Mouse (Mus musculus): Measurements from ENCODE around the gene BC049730. TPM values are rescaled to one million over a fixed set of nuclear protein-coding genes. Genes with fewer than 3 reads are reported as not detected.
"Not testable (repeated sequence)": the region's sequence is repeated elsewhere in the genome, so short reads cannot be mapped to it uniquely, and the experiment has no call there.

BC049730 gene
- not detected for total RNA-seq (2021)
- long read RNA-seq, experiment 1, partial matches to known transcripts: 0 of 1 reads
- long read RNA-seq, experiment 1, other reads (novel, unspliced or antisense): 1 of 1 reads
- long read RNA-seq, experiment 2: 0 reads

DNA sequence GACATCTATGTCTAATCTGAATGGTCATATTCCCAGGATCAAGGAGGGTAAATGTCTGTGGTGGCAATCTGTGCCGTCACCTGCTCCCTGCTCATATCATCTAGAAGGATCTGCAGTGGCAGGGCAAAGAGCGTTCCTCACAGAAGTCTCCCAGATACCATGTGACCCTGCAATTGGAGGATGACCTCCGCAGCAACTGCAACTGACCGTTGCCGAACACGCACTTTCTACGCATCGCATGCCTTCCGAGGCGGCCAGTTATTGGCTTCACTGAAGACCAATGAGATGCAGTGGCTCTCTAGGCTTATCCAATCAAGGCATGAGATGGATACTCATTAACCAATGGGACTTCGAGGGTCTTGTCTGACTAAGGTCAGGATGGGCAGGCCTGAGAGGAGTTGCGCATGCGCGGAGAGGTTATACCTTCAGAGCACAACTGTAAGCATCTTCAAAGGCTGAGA lies at the start of gene BC049730:
Gene BC049730 (plus strand): TSS at position 411 of the 461 bp plus-strand sequence.
- intact Hi-C loops (cut with DNase I): no loop called here
- DNase-seq (ENCODE audit: low spot score in 2 of 2): no peak

DNA sequence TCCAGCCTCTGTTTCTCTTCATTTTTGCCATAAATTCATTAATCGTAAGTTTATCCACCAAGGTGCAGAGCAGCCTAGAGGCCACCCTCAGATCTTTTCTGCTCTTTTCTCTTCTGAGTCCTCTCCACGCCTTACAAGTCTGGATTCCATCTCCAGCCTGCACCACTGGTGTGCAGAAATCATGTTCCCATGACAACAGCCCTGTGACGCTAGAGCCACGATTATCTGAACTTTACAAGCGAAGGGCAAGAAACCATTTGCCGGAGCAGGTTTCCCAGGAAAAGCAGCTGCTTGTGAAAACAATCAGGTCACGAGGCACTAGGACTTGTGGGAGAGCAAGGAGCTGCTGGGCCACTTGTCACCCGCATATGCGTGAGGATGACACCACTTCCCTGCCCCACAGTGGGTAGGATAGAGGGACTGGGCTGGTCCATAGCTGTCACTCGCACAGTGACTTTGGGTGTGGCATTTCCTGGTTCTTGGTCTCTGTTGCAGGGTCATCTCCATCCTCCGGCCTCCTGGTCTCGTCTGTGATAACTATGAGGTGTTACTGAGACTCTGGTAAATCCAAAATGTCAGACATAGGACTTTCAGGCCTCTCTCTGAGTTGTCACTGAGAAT lies 49.2 kb upstream of the BC049730 start:
- intact Hi-C loops (cut with DNase I): no loop called here

DNA sequence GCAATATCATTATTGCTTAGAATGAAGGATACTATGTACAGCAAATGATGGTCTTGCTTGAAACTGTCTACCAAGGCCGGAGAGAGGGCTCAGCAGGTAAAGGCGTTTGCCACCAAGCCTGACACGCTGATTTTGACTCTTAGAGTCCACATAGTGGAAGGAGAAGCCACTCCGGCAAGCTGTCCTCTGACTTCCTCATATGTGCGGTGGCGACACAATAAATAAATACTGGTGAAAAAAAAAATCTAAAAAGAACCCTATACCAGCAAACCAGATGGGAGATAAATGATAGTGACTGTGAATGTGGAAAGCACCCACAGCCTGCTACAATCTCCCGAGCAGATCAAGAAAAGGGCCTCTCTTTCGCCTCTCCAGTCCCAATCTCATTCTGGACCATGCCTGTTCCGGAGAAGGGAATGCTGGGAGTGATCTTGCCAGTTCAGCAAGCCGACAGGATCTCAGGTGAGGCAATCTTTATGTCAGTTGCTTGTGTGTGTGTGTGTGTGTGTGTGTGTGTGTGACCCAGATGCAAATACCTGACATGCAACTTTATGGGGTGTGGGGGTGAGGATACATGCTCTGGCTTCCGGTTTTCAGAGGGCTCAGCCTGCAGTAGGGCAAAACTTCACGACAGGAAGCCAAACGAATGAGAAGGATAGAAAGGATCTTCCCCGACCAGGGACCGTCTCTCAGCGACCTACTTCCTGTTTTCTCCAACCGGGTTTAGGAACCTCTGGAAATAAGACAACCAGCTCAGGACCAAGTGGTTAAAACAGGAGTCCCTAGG lies 47.7 kb upstream of the BC049730 start:
- no peak for DNase-seq (ENCODE audit: low spot score in 2 of 2)
- intact Hi-C loops (cut with DNase I): no loop called here

More for the DNA sequence above, 49.2 kb upstream of the BC049730 start:
- peak in 1 of 2 experiments; percentile 15 for DNase-seq (ENCODE audit: low spot score in 2 of 2)

DNA sequence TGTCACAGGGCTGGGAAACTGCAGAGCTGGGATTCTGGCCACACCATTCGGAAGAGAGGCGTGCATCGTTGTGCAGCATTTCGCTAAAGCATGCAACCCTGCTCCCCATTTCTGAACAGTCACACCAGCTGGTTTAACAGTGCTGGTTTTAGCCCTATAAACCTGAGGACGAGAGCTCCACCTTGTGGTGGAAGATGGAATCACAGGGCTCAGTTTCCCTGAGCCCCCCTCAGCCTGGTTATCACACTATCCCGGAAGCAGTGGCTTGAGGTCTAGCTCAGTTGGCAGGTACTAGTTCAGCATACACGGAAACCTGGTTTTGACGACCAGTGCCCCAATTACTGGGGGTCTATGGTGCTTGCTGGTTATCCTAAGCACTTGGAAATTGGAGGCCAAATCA lies 46.5 kb upstream of the BC049730 start:
- peak; percentile 64 to 79 for DNase-seq (ENCODE audit: low spot score in 2 of 2)
- intact Hi-C loops (cut with DNase I): loop anchor here (2.0 kb wide), 1 partner anchor 62 kb away; no protein-coding TSS in a partner anchor

DNA sequence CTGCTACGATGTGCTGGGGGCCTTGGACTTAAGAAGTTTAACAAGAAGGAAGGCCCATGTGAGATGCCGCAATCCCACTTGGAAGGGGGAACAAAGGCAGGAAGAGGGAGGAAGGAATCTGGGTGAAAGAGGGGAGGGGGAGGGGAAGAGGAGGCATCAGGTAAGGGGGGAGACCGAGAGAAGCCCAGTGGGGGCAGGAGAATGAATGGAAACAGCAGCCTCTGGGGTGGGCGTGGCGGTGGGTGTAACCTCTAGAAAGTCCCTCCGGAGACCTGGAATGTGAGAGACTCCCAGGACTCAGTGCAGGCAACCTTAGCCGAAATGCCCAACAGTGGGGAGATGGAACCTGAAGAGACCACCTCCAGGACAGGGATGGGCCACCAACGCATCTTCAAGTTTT lies 44.7 kb upstream of the BC049730 start:
- intact Hi-C loops (cut with DNase I): no loop called here
- no peak for DNase-seq (ENCODE audit: low spot score in 2 of 2)

DNA sequence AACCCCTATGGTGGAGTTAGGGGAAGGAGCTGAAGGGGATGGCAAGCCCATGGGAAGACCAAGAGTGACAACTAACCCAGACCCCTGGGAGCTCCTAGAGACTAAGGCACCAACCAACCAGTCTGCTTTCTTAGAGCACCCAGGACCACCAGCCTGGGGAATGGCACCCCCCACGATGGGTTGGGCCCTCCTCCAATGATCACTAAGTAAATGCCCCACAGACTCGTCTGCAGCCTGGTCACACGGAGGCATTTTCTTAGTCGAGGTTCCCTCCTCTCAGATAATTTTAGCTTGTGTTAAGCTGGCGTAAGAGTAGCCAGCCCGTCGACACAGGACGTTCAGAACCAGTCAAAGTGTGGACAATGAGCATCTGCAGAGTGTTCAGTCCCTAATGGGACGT lies 44.1 kb upstream of the BC049730 start:
- intact Hi-C loops (cut with DNase I): no loop called here
- DNase-seq (ENCODE audit: low spot score in 2 of 2): no peak

DNA sequence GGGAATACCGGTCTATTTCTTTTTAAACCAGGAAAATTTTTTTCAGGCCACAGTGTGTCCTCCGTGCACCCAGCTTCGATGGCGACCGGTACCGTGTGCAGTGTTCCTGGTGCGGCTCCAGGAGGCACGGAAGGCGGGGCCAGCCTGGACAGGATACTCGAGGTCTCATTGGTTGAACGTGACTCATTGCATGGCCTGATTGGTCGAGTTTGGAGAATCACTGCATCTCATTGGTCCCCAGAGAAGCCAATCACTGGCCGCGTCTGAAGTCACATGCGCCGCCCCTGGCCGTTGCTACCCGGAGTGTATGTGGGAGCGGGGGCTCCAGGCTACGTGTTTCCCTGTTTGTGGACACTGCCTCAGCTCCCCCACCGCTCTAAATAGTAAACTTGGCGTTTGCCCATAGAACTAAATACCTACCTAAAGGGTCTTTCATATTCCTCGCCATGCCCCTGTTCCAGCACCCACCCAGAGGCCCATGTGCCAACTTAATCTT lies 37.0 kb upstream of the BC049730 start:
- intact Hi-C loops (cut with DNase I): loop anchor here (10.0 kb wide), 1 partner anchor 63 kb away; no protein-coding TSS in a partner anchor
- no peak for DNase-seq (ENCODE audit: low spot score in 2 of 2)

DNA sequence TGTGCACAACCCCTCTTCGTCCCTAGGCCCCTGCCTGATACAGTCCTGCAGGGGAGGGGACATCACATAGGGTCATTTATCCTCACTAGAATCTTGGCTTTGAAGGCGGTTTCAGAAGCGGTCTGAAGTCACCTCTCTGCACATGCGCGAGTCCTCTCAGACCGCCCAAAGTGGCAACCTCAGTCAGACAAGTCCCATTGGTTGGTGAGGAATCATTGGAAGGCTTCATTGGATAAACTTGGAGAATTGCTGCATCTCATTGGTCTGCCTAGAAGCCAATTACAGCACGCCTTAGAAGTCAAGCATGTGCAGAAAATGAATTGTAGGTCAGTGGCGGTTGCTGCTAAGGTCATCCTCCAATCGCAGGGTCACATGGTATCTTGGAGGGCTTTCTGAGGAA lies 32.5 kb upstream of the BC049730 start, which contains the start of gene Tex101:
Gene Tex101 (minus strand): TSS at position 101 of the 400 bp plus-strand sequence.
- DNase-seq (ENCODE audit: low spot score in 2 of 2): no peak
- intact Hi-C loops (cut with DNase I): loop anchor here (10.0 kb wide), 1 partner anchor 58 kb away; no protein-coding TSS in a partner anchor

DNA sequence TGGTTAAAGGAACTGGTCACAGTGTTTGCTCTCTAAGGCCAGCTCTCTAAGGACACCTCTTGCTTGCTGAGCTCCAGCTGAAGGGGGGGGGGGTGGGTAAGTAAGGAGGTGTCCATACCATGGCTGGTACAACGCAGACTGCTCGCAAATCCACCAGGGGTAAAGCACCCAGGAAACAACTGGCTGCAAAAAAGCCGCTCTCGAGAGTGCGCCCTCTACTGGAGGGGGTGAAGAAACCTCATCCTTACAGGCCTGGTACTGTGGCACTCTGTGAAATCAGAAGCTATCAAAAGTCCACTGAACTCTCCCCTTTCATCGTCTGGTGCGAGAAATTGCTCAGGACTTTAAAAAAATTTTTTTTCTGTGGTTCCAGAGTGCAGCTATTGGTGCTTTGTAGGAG lies 24.9 kb upstream of the BC049730 start:
- DNase-seq (ENCODE audit: low spot score in 2 of 2); intact Hi-C loops (cut with DNase I): not testable (repeated sequence)

DNA sequence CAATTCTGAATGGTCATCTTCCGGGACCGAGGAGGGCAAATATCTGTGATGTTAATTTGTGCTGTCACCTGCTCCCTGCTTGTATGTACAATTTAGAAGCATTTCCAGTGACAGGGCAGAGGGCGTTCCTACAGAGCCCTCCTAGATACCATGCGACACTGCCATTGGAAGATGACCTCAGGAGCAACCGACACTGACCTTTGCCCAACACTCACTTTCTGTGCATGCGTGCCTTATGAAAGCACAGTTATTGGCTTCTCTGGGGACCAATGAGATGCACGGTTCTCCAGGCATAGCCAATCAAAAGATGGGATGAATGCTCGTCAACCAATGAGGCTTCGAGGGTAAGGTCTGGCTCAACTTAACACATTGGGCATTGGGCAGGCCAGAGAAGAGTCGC lies 21.5 kb upstream of the BC049730 start:
- intact Hi-C loops (cut with DNase I); DNase-seq (ENCODE audit: low spot score in 2 of 2): not testable (repeated sequence)

DNA sequence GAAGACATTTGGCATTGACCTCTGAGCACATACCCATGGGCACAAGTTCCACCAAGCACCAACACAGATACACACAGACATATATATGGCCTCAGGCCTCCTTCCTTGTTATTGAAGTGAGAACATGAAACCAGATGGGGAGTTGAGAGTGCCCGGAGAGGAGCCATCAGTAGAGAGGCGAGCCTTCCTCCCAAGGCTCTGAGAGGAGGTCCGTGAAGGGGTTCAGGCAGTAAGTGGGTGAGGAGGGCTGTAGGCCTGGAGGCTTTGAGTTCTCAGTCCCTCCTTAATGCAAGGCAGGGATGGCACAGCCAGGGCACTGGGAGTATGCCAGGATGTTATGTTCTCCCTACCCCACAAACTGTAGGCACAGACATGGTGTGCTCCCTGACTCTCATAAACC lies 16.3 kb upstream of the BC049730 start:
- intact Hi-C loops (cut with DNase I); DNase-seq (ENCODE audit: low spot score in 2 of 2): not testable (repeated sequence)

DNA sequence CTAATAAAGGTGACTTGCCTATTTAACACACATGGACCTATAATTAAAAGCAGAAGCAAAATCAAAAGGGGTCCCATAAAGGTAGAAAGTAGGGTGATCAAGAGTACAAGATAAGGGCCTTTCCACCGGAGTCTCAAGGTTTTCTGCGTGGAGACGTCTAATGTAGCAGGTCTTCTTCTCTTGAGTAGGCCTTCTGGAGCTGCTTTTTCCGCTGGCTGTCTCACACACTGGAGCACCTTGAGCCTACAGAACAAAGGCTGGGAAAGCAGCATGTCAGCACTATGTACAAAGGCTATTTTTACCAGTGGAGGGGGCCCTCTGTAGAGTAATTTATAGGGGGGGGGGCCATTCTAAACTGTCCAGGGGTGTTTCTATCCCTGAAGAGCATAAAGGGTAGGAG lies 11.2 kb upstream of the BC049730 start:
- DNase-seq (ENCODE audit: low spot score in 2 of 2); intact Hi-C loops (cut with DNase I): not testable (repeated sequence)

DNA sequence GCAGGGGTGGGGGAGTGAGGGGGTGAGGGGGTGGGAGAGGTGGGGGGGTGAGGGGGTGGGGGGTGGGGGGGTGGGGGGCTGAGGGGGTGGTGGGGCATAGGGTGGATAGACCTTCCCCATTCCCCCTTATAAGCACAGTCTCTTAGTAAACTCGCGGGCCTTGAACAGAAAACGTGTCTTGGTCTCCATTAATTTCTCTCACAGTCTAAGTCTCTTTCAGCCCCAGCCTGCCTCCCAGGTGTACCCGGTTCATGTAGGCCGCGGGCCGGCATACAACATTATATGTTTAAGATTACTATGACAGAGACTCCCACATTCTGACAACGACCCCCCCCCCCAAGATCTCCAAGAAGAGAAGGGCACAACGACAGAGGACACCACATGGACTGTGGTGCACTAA lies 6.2 kb upstream of the BC049730 start:
- intact Hi-C loops (cut with DNase I); DNase-seq (ENCODE audit: low spot score in 2 of 2): not testable (repeated sequence)

DNA sequence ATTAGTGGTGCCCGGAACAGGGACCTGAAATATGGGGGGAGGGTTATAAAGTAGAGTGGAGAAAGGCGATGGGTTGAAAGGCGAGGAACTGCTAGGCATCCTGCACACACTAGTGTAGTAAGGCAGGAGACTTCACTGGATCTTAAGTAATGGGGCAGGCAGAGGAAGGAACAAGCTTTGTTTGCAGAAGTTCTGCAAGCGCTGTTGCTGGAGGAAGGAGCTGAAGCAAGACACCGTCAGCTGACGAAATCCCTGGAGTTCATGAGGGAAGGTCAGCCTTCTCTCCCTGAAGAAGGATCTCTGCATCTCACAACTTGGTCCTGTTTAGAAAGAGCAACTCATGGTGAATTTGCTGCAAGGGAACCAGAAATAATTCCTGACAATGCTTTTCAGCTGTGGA lies 6.0 kb downstream of the BC049730 start:
- DNase-seq (ENCODE audit: low spot score in 2 of 2): no peak
- intact Hi-C loops (cut with DNase I): no loop called here

DNA sequence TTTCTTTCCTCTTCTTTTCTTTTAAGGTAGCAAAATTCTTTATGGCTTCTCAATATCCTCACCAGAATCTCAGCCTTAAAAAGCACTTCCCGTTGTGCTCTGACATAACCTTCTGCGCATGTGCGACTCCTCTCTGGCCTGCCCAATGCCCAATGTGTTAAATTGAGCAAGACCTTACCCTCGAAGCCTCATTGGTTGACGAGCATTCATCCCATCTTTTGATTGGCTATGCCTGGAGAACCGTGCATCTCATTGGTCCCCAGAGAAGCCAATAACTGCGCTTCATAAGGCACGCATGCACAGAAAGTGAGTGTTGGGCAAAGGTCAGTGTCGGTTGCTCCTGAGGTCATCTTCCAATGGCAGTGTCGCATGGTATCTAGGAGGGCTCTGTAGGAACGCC lies 17.8 kb downstream of the BC049730 start, which contains the start of gene Gm4763:
Gene Gm4763 (minus strand): TSS at position 101 of the 400 bp plus-strand sequence.
- DNase-seq (ENCODE audit: low spot score in 2 of 2); intact Hi-C loops (cut with DNase I): not testable (repeated sequence)

DNA sequence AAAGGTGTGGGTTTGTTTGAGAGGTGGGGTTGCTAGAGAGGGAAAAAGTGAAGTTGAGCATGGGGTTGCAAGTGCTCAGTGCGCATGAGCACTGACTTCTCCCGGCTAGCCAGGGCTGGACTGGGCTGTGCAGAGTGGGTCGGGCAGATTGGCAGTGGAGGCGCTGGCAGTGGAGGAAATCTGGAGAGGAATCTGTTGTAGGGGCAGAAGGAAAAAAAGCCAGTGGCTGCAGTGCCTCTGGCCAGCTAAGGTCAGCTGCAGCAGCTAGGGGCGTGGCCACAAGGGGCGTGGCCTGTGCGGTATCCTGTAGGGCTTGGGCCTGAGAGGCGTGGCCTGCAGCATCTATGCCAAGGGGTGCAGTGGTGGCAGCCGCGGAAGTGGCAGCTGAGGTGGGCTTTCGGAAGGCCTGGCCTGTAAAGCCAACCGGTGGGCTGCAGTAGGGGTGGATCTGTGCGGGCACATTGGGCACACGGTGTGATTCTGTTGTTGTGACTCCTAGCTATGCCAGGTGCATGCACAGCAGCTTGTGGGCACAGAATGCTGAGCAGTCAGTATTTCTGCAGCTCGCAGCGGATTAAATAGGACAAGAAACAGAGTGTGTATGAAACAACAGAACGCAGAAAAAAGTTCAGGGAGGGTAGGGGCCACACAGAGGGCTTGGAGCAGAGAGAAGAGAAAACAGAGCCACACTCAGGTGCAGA lies 27.1 kb downstream of the BC049730 start:
- no peak for DNase-seq (ENCODE audit: low spot score in 2 of 2)
- intact Hi-C loops (cut with DNase I): loop anchor here (10.0 kb wide), 1 partner anchor 61 kb away; the partner anchor contains the start of gene Tex101

DNA sequence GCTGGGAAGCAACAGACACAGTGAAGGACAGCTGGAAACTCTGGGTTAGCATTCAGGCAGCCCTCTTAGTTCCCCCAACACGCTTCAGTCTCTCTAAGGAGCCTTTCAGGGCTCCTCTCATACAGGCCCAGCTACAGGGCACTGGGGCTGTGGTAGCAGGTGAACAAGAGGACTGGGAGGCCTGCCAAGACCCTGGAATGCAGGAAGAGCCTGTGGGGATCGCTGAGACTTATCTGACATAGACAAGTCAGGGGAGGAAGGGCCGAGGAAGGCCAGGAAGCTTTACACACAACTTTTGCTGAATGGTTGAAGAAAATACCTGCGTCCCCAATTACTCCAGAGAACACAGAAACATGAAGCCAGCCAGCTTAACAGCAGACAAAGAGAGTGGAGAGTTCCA lies 41.7 kb downstream of the BC049730 start:
- no peak for DNase-seq (ENCODE audit: low spot score in 2 of 2)
- intact Hi-C loops (cut with DNase I): no loop called here

DNA sequence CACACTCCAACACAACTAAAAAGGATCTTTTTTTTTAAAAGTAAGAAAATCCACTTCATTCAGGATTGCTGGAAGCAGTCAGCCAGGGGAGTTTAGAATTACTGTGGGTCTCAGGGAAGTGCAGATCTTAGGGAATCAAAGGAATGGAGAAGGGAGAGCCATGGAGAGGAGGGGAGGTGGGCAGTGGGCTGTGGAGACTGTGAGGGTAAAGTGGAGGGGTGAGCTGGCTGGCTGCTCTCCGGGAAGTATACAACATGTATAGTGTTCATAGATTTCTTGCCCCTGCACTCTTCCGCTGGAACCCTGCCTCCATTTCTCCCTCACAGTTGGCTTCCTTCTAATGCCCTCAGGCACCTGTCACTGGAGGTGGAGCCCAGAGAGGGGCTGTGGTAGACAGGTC lies 42.6 kb downstream of the BC049730 start:
- DNase-seq (ENCODE audit: low spot score in 2 of 2): no peak
- intact Hi-C loops (cut with DNase I): no loop called here

DNA sequence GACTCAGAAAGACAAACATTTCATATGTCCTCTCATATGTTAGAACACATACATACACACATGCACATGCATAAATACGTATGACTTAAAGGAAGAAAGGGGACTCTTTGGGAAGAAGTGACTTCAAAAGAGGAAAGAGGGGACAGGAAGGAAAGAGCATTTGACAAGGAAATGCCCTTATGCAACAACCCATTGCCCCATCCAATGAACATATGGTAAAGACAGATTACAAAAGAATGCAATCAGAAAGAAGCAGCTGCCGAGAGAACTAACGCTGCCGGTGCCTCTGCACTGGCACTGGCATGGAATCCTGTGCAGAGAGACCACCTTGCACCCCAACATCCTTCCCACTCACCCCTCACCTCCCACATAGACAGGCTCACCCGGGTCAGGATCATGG lies 44.4 kb downstream of the BC049730 start:
- no peak for DNase-seq (ENCODE audit: low spot score in 2 of 2)
- intact Hi-C loops (cut with DNase I): no loop called here

All from left cerebral cortex, postnatal 14 days (tissue).